8 mouse cellular contexts compared by ENCODE assay signal in genomic region chr14:28508288-28509258, GRCm38 (mm10). TPM values are rescaled to one million over a fixed set of nuclear protein-coding genes. Genes with fewer than 3 reads are reported as not detected.
DNase-seq lines count a peak whose midpoint lies in the region; ATAC-seq and TF ChIP-seq lines count a peak whose summit lies in the region.

No protein-coding gene starts in this region.

- ATAC-seq in forebrain, embryonic 13.5 days: no peak
- ATAC-seq in limb, embryonic 15.5 days (ENCODE audit: insufficient number of reproducible peaks, low FRiP score, low TSS enrichment, low read depth): no peak

- intact Hi-C loops in heart, postnatal 36 days (cut with DNase I): loop anchor here (5.0 to 10.0 kb wide), 5 partner anchors 226 to 936 kb away; no protein-coding TSS in a partner anchor

- H3K4me2 ChIP-seq in forebrain, embryonic 13.5 days: peak overlapping the region; percentile 89
- H3K4me2 ChIP-seq in limb, embryonic 15.5 days: peak overlapping the region; percentile 86

- no peak overlapping the region for H3K27ac ChIP-seq in forebrain, embryonic 13.5 days
- H3K27ac ChIP-seq in limb, embryonic 15.5 days: peak overlapping the region; percentile 98

- peaks cover 85% of the 10 kb centered on the region for H3K4me1 ChIP-seq in E14TG2a.4 (replicated peaks; ENCODE audit: low read depth, low read length)
- H3K4me1 ChIP-seq in forebrain, embryonic 13.5 days: peaks cover 69% of the 10 kb centered on the region
- peaks cover 28% of the 10 kb centered on the region for H3K4me1 ChIP-seq in limb, embryonic 15.5 days

- H3K4me3 ChIP-seq in E14TG2a.4 (replicated peaks; ENCODE audit: low read length): peak overlapping the region; percentile 75
- H3K4me3 ChIP-seq in forebrain, embryonic 13.5 days: peak overlapping the region; percentile 58
- H3K4me3 ChIP-seq in limb, embryonic 15.5 days: peak overlapping the region; percentile 73

- DNase-seq in heart, adult 11 months: peak; percentile 74
- no peak for DNase-seq in heart, postnatal 36 days
- no peak for DNase-seq in thymus, postnatal 0 days (ENCODE audit: low spot score)
- no peak for DNase-seq in left cerebral cortex, adult 9 months (ENCODE audit: low spot score in 2 of 2)
- DNase-seq in spleen, adult 12 weeks (ENCODE audit: low spot score): no peak

- TF ChIP-seq CTCF in E14TG2a.4 (conservative IDR thresholded peaks at IDR 0.05; ENCODE audit: low read length): no peak

- no peaks in the 10 kb centered on the region for H3K36me3 ChIP-seq in E14TG2a.4 (ENCODE audit: insufficient read depth, low read length)
- no peaks in the 10 kb centered on the region for H3K36me3 ChIP-seq in forebrain, embryonic 13.5 days (ENCODE audit: poor library complexity, severe bottlenecking)
- H3K36me3 ChIP-seq in limb, embryonic 15.5 days: 0 out of 2 replicates have a peak, but pooled peaks cover 3% of the 10 kb centered on the region

- H3K27me3 ChIP-seq in E14TG2a.4 (ENCODE audit: insufficient read depth, low read length): peaks cover 96% of the 10 kb centered on the region
- H3K27me3 ChIP-seq in forebrain, embryonic 13.5 days: peaks cover 88% of the 10 kb centered on the region
- H3K27me3 ChIP-seq in limb, embryonic 15.5 days: peaks cover 6% of the 10 kb centered on the region; the same call in 1 of the 2 replicates

- H3K9ac ChIP-seq in forebrain, embryonic 13.5 days: peak overlapping the region; percentile 59
- H3K9ac ChIP-seq in limb, embryonic 15.5 days: peak overlapping the region; percentile 41

- H3K9me3 ChIP-seq in E14TG2a.4 (ENCODE audit: low read length): no peaks in the 10 kb centered on the region
- no peaks in the 10 kb centered on the region for H3K9me3 ChIP-seq in forebrain, embryonic 13.5 days (replicated peaks)
- H3K9me3 ChIP-seq in limb, embryonic 15.5 days: no peaks in the 10 kb centered on the region

- WGBS in forebrain, embryonic 13.5 days: 15% methylated on average over 27 of the region's 27 CpGs
- 10% methylated on average over 27 of the region's 27 CpGs for WGBS in limb, embryonic 15.5 days

RNA-seq across cellular contexts. Expression of gene Wnt5a, which starts 4.0 kb away (rescaled TPM):
- 10 to 100 TPM; 10.9 to 16.0 TPM for total RNA-seq in heart, postnatal 36 days (2021)
- polyA plus RNA-seq in forebrain, embryonic 13.5 days (2015; fragmentation: Nextera tagmentation; extraction: Ambion mirVana): 10.0 and 16.1 TPM in 2 replicates
- 100 and 102 TPM in 2 replicates for polyA plus RNA-seq in limb, embryonic 15.5 days (2015; fragmentation: Nextera tagmentation; extraction: Ambion mirVana)
- polyA plus RNA-seq in thymus, postnatal 0 days (2015; fragmentation: Nextera tagmentation; extraction: Ambion mirVana): 0.89 and 0.90 TPM in 2 replicates
